Mouse (Mus musculus) cerebellum, adult 2 months (tissue): ENCODE results near the gene Adam11.

Experiments
- CTCF ChIP-seq: fragments of 200-500 bp; IDR thresholded peaks from 2 replicates; pipeline ENCODE4 v1.5.1; 2011; ENCODE audit warnings: low read depth, mild to moderate bottlenecking, control low read depth, low read length, moderate library complexity, borderline replicate concordance; ENCODE audit not compliant: insufficient read depth
- POLR2A ChIP-seq: fragments of 200-500 bp; IDR thresholded peaks from 2 replicates; pipeline ENCODE4 v1.6.1; 2011; ENCODE audit warnings: low read length, control low read depth, borderline replicate concordance; ENCODE audit not compliant: insufficient read depth

DNA sequence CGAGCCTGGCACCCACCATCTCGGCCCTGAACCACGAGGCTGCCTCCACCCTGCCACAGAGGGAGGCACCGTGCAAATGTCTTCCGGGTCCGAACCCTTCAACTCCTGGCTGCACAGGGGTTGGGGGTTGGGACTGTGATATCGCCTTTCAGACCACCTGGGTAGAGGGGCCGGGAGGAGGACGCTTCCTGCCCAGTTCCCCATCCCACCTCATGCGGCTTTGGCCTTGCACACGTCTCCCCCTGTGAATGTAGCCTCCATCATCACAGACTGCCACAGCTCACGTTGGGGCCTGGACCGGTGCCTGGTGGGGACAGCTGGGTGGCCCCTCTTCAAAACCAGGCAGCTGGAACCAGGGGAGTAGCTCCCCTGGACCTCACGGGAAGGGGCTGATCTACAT lies 16.9 kb downstream of the Adam11 start:
- TF ChIP-seq POLR2A = no peak
- no peak for TF ChIP-seq CTCF
